Mouse (Mus musculus): ENCODE data around the gene Syne2.

DNA sequence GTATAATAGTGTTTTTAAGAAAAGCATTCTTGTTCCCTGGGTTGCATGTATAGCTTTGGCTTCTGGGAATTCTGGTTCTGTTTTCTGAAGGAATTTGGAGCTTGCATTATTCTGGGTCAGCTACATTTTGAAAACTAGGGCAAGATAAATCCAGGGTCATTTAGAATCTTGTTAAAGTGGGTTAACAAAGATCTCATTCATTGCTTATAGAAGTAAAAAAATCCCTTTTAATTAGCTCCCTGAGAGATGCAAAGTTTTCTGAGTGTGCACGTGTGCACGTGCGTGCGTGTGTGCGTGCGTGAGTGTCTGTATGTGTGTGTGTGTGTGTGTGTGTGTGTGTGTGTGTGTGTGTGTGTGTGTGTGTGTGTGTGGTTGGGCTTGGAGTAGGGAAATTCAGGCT is 42.9 kb downstream of the Syne2 start:
- no peak for TF ChIP-seq CTCF (IDR thresholded peaks at IDR 0.05; ENCODE audit: low read depth)
- no peak for TF ChIP-seq EP300 (optimal IDR thresholded peaks at IDR 0.05)
